Mouse (Mus musculus) embryo, embryonic 11 days (tissue): ENCODE results near the gene Ifnar1.
"Not testable (repeated sequence)": the region's sequence is repeated elsewhere in the genome, so short reads cannot be mapped to it uniquely, and the experiment has no call there.

Experiments used
- DNase-seq: peaks from one replicate; pipeline ENCODE4 v3.0.0-alpha.2; 2015

Gene Ifnar1

DNA sequence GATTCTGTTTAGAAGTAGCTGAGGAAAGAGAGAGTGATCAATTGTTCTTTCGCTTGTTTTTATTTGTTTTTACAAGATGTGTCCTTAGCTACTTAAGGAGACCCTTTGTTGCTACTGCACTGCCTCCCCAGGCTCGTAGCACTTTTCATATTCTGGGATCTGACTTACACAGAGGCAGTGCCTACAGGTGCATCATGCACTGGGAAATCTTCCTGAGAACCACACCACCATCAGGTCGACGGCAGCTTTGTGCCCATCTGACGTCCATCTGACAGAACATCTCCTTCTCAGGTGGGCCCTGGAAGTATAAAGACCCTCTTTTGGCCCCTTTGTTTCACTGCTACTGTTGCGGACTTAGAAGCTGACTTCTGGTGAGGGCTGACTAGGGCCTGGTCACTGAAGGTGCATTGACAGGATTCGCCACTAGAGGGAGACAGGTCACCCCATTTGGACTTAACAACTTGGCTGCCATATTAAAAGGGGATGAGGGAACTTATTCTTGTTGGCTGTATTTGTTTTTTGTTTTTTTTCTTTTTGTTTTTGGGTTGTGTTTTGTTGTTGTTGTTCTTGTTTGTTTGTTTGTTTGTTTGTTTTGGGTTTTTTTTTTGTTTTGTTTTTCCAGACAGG lies 27.2 kb downstream of the Ifnar1 start:
- peak; percentile 79 for DNase-seq

DNA sequence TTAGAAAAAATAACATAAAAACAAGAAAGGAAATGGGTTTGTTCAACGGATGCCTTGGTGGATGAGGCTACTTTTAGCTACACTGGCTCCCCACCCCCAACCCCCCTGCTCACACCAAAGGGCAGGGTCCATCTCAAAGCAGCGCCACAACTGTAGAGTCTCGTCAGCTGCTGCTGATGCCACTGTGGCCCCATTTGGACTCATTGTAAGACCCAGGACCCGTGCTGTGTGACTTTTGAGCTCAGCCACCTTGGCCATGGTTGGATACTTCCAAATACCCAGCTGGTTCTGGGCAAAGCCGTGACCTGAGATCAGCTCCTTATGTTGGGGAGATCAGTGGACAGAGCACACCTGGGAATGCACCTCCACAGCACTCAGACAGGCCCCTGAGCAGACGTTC lies 28.1 kb downstream of the Ifnar1 start:
- DNase-seq: no peak

DNA sequence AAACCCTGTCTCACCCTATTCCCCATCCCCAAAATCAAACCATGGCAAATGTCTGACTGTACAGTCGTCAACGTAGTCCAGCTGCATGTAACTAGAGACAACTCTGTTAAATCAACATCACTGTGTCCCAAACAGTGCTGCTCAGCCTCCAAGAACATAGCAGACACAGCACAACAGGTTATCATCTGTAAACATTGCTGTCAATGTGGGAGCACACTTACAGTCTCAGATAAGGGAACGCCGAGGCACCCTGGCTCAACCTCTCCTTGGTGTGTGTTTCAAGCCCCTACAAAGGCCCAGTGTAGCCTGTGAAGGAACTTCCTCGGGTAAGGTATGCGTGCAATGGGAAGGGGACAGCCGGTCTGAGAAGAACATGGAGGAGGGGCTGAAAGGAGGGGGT lies 32.0 kb downstream of the Ifnar1 start:
- DNase-seq: no peak

DNA sequence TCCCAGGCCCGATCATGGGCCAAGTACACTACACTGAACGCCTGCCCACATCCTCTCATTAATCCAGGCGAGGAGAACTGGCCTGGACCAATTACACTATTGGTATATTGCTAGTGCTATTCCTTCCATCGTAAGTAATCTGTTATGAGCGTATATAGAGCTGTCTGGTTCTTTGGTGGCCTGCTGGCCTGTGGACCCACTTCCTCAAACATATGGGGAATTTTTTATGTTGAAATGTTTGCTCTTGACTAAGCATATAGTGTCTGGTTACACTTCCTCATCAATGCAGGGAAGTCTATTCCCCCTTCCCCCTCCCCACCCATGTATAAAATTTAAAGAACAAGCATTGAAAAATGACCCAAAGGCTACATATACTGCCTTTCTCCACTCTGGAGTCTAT lies 37.0 kb downstream of the Ifnar1 start:
- no peak for DNase-seq

DNA sequence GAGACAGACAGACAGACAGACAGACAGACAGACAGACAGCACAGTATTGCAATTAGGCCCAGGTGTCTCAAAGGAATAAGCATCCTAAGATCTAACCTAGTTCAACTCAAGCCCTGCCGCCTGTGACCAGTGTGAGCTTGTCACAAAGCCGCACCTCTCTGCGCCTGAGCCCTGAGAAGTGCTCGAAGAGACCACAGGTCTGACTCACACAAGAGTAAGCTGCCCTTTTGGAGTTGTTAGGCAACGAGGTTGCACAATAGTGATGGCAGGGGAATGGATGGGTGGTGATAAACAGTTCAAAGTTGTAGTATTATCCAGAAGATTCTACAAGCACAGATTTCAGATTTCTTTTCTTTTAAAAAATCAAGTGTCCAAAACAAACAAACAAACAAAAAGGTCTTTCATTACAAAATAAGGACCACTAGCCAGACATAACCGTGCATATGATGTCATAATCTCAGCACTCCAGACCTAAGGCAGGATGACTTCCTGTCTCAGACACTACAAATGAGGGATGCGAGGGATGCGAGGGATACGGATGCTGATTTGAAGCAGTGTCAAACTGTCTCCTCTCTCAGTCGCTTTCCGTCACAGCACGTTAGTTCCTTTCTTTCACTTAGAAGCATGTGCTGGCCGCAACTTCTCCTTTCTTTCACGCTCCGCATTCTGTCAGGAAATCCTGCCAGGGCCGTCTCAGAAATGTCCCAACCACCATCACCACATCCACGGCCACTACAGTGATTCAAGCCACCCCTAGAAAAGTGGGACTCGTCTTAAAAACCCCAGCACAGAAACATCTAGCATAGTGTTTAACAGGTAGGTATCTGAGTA lies 37.7 kb downstream of the Ifnar1 start:
- DNase-seq: no peak

DNA sequence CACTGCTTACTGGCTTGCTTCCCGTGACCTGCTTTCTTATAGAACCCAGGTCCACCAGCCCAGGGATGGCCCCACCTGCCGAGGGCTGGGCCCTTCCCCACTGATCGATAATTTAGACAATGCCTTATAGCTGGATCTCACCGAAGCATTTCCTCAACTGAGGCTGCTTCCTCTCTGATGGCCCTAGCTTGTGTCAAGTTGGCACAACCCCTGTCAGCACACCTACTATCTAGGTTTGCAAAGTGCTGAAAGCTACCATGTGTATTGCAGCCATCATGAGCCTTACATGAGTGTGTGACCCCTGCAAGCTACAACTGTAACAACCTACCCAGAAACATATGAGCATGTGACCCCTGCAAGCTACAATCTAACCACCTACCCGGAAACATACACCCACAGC lies 39.2 kb downstream of the Ifnar1 start:
- no peak for DNase-seq

DNA sequence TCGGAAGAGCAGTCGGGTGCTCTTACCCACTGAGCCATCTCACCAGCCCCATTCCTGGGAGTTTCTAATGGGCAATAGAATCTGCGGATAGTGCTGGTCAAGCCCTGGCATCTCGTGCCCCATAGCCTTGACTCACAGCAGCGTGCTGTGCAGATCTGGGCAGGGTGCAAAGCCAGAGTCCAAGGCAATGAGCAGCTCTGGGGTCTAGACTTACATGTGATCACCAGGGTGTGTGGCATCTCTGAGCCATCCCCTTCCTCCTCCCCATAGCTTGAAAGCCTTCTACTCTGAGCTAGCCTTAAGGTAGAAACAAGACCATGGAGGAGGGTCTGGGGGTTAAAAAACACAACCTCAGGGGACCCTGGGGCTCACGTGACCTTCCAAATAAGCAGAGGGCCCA lies 41.2 kb downstream of the Ifnar1 start:
- no peak for DNase-seq

DNA sequence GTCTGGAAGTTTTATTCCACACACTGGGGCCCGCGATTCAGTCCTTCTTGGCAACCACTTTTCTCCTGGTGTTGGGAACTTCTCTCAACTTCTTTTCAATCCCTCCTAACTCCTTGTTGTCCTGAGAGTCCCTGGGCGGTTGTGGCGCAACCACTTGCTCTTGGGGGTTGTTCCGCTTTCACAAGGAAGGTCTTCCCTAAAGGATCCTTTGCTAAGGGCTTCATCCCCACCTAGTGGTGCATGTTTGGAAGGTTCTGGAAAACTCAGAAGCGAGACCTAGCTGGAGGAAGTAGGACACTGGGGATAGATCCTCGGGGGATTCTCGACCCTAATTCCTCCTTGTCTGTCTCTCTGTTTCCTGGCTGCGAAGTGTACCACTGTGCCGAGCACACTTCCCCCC lies 42.0 kb downstream of the Ifnar1 start:
- no peak for DNase-seq

DNA sequence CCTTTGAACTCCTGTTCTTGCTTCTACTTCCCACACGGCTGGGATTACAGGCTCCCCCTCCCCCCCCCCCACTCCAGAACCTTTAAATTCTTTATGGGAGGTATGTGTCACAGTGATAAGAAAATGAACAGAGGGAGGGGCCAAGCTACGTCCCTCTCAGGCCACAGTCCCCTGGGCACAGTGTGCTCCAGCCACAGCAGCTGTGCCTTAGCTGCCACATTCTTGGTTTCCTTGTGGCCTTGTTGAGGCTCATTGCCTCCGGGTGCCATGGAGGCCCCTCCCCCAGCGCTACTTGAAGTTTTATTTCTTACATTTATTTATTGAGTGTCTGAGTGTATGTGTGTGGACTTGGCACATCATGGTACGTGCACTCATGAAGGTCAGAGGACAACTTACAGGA lies 42.5 kb downstream of the Ifnar1 start:
- no peak for DNase-seq

DNA sequence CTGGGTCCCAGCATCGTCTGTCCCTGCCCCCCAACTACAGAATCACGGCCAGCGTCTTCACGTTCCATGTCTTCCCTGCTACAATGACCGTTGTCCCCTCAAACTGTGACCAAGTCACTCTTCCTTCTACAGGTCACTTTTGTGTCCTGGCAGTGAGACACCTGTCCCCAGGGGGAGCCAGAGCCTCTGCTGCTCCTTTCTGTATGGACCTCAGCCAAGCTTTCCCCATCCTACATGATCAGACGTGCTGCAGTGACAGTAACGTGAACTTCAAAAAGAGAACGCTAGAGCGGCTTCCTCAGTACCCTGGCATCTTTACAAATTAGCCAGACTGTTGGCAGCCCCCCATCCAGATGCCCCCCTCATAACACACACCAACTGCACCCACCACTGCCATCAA lies 43.5 kb downstream of the Ifnar1 start:
- no peak for DNase-seq

DNA sequence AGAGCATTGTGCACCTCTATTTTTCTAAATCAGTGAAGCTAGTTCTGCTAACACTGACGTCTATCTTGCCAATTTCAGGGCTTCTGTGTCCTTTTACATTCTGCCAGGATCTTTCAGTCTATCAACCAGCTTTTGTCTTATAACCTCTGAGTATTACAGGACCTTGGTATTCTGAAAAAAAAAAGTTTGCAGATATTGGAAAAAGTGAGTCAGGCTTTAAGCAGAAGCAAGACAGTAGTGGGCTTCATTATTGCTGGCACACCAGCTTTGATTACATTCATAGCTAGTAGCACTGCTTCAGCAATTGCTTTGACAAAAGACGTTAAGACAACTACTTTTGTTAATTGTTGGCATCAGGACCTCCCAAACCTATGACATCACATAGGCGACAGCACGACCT lies 45.8 kb downstream of the Ifnar1 start:
- not testable (repeated sequence) for DNase-seq

DNA sequence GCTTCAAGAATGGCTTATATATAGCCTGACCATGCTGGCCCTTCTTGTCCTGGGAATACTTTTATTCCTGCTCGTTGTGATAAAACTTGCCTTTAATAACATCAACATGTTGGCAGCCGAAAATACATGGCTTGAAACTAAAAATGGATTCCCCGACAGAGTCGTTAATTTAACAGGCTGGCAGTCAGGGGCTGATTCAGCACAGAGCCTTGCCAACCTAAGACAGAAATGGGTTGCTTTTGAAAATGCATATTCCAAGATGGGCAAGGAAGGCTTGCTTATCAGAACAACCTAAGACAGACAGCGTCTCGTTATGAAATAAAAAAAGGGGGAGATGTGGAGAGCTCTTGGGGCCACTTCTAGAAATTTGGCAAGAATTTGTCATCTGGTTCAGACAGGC lies 46.8 kb downstream of the Ifnar1 start:
- no peak for DNase-seq

DNA sequence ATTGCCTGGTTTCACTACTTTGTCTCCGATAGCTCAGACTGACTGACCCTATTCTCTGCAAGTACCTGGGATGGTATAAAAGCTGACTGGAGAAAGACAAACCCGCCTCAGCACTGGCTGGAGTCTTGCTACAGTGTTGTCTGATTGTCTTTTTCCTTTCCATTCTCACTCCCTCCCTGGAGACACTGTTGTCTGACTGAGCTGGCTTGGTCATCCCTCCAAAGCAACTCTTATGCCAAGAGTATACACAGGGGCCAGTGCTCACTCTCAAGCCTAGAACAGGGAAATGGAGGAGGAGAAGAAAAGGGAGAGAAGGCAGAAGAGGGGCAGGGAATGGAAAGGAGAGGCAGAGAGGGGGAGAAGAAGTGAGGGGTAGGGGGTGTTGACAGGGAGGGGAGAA lies 47.4 kb downstream of the Ifnar1 start:
- DNase-seq: no peak

DNA sequence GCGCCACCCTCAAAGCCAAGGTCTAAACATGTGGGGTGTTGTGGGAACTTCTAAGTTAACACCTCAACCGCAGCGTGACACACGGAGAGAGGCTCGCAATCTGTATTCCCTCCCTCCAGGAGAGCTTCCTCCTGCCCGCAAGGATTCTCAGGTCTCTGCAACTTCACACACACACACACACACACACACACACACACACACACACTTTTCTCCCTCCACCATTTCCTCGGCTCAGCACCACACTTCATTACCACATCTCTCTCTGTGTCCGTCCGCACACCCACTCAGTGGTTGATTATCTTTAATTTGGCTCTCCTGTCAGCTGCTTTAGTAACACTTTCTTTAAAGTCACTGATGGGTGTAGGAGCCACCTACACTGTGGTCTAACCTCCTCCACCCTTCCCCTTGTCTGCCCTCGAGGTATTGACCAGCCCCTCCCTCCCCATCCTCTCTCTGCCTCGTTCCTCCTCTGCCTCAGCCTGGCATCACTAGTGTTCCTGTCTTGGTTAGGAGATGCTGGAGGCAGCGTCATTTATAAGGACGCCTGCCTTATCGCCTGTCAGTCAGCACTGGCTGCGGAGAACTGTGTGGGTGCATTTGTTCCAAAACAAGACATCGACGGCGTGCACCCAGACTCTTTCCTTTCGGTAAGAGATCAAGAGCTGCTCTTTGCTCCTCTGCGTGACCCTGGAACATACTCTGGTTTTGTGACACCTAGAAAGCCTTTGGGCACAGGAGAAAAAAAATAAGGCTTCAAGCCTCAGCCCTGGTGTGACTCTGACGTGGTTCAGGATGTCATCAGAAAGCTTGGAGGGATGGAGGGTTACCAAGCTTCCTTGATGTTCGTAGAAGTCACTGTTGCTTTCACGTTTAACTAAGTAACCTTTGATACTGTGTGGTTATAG lies 48.3 kb downstream of the Ifnar1 start:
- DNase-seq: no peak

DNA sequence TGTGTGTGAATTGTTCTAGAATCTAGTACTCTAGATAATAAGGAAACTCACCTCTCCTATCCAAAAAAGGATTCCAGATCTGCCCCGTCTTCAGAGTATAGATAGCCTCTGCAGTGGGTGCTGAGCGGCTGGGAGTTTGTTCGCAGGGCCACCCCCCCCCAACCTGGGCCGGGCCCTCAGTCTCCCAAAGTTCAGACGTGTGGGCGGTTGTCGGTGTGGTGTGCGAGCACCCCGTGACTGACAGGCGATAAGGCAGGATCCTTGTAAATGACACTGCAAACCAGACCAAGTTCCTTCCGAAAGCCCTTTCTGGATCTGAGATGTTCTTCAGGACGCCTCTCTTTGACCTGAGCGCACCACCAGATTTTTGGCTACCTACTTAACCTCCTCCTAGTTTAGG lies 49.4 kb downstream of the Ifnar1 start:
- DNase-seq: peak; percentile 87

DNA sequence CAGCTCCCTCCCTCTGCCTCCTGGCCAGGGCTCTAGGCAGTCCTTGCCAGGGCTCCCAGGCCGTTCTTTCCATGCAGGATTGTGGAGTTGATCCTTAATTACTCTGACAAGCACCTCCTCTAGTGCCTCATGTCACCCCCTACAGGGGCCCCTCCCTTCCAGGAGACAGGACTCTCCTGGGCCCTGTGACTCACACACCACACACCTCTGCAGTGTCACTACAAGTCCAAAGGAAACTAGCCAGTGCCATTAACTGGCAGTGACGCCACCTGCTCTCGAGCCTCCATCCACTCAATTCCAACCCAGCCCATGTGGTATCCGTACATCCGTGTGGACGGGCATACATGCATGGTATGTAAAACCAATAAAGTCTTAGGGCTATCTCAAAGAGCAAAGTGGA lies 49.9 kb downstream of the Ifnar1 start:
- DNase-seq: no peak

DNA sequence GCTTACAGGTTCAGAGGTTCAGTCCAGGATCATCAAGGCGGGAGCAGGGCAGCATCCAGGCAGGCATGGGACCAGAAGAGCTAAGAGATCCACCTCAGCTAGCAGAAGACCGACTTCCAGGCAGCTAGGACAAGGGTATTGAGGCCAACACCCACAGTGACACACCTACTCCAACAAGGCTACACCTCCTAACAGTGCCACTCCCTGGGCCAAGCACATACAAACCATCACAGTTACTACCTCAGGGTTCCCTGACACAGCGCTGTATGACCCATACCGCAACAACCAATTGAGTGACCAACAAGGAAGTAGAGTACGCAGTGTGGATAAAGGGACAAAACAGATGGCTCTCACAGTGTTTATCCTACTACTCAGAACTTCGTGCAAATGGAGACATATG lies 51.3 kb downstream of the Ifnar1 start:
- DNase-seq: no peak

DNA sequence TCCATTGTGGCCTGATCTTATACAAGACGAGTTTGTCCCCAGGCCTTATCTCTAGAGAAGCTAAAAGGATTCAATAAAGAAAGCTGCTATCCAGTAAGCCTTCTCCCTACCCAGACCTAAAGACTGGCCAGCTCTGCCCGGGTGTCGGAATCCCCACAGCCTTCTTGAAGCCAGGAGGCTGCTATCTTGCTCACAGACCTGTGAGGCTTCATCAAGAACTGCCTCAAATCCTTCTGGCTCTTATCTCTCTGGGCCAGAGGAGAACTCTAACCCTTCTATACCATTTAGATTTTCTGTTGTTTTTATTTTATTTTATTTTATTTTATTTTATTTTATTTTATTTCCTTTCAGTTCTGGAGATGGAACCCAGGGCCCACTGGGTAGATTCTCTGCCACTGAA lies 52.0 kb downstream of the Ifnar1 start:
- no peak for DNase-seq

DNA sequence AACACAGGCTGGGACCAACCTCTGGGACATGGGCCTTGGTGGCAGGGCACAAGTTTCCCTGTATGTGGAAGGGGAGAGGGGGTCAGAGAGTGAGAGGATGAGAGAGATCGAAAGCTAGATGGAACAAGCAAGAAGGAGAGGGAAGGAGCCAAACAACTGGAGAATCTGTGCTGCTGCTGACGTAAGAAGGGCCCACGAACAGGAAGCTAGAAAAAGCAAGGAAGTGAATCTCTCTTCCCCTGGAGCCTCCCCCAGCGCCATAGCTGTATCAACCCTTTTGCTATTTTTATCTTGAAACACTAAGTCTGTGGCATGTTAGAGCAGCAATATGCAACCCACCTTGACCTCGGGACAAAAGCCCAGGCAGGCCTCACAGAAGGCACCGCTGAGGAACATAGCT lies 53.0 kb downstream of the Ifnar1 start:
- DNase-seq: no peak

DNA sequence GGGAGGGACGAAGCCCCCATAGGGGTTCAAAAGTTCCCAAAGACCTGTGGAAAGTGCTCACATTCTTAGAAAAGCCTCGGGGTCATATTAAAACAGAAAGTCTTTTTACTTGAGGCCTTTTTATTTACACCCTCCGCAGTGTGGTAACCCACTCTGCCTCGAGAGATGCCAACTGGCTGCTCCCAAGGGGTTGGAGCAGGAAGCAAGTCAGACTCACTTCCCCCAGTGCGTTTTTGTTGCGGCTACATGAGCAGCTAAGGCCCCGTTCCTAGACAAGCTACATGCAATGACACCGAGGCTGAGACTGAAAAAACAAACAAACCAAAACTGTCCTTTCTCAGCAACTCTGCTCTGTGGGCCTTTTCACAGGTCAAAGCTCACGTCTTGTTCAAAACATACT lies 53.5 kb downstream of the Ifnar1 start:
- no peak for DNase-seq

DNA sequence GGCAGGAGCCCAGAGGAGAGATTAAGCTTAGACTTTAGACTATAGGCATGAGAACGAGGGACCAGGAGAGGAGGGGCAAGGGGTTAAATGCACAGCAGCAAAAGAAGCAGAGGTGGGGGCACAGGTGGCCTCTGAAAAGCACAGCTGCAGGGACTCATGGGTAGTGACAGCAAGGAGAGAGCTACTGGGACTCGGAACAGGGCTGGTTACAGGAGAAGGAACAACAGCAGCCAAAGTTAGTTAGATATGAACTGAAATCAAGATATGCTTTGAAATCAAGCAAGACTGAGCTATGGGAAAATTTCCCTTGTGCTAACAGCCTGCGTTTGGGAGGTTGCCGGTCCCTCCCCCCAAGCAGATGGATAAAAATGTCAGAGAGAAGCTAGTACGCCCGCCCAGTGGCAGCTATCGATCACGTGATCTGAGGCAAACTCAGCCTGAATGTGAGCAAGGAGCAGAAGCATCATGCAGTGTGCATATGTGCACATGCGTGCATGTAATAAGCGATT lies 56.6 kb downstream of the Ifnar1 start:
- DNase-seq: peak; percentile 55

DNA sequence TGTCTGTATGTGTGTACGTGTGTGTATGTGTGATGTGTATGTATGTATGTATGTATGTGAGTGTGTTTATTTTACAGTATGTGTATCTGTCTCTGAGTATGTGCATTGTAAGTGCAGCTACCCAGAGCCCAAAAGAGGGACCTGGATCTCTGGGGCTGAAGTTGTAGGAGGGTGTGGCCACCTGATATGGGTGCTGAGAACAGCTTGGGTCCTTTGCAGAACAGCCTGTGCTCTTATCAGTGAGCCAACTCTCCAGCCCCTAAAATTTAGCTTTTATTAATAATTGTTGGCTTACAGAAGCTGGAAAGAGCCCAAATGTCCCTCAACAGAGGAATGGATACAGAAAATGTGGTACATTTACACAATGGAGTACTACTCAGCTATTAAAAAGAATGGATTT lies 58.6 kb downstream of the Ifnar1 start:
- DNase-seq: no peak

DNA sequence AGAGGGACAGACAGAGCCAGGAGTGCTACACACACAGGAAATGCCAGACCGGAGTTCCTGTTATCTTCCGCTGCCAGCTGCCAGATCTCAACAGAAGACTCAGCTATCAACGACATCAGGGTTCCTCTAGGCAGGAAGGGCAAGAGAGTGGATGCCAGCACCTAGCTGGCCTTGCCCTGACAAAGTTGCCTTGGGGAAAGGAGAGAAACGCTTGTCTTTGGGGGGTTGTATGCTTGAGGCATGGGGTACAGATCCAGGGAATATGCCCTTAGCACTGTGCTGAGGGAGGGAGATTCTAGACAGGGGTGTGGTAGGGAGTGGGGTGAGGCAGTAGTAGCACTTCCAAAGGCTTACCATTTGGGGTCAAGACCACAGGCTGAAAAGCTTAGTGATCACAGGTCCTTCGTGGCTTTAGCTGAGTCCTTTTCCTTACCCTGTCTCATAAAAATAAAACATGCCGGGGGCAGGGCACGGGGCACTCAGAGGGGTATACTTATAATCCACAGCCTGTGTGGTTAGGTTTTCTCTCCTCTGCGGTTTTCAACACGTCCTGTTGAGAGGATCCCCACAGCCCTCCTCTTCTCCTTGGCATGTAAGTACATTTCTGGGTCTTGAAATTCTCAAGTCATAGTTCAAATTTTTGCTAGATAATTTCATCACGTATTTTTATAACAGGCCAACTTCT lies 60.7 kb downstream of the Ifnar1 start:
- DNase-seq: no peak
